Mouse (Mus musculus) limb, embryonic 13.5 days (tissue): ENCODE data around the gene Nedd8. TPM values are rescaled to one million over a fixed set of nuclear protein-coding genes. Genes with fewer than 3 reads are reported as not detected.

Experiments
- ATAC-seq: fragments of 200-750 bp; cut with Nextera tagmentation; 2 replicates; pipeline ENCODE4 v1.8.0; 2017; ENCODE audit warnings: low read depth, moderate number of reproducible peaks, moderate TSS enrichment; ENCODE audit not compliant: low FRiP score
- H3K27ac ChIP-seq: fragments of 300-500 bp; sonication (generic); 2 replicates; pipeline ENCODE4 v1.5.1; 2015; ENCODE audit warnings: inconsistent platforms, mild to moderate bottlenecking, moderate library complexity
- H3K27me3 ChIP-seq: fragments of 300-500 bp; sonication (generic); 2 replicates; pipeline ENCODE4 v1.6.1; 2015; ENCODE audit warnings: mild to moderate bottlenecking, inconsistent platforms
- H3K36me3 ChIP-seq: fragments of 300-500 bp; sonication (generic); 2 replicates; pipeline ENCODE4 v1.6.1; 2015; ENCODE audit warnings: inconsistent platforms, mild to moderate bottlenecking, moderate library complexity
- H3K4me1 ChIP-seq: fragments of 300-500 bp; sonication (generic); 2 replicates; pipeline ENCODE4 v1.6.1; 2015; ENCODE audit warnings: inconsistent platforms
- H3K4me2 ChIP-seq: fragments of 300-500 bp; sonication (generic); replicated peaks from 2 replicates; pipeline ENCODE4 v1.6.1; 2015; ENCODE audit warnings: inconsistent platforms, mild to moderate bottlenecking, moderate library complexity
- H3K4me3 ChIP-seq: fragments of 300-500 bp; sonication (generic); 2 replicates; pipeline ENCODE4 v1.5.1; 2015; ENCODE audit warnings: moderate library complexity, mild to moderate bottlenecking, inconsistent platforms
- H3K9ac ChIP-seq: fragments of 300-500 bp; sonication (generic); 2 replicates; pipeline ENCODE4 v1.6.1; 2015; ENCODE audit warnings: mild to moderate bottlenecking, inconsistent platforms
- H3K9me3 ChIP-seq: fragments of 300-500 bp; sonication (generic); 2 replicates; pipeline ENCODE4 v1.6.1; 2016; ENCODE audit warnings: inconsistent platforms
- WGBS: fragments of 180-500 bp; shearing (Covaris S2); methylation state at CpG from one replicate; pipeline ENCODE4 v1.1.7; 2015; 5-methylcytosine and 5-hydroxymethylcytosine counted together
- polyA plus RNA-seq: library from polyadenylated mRNA; unstranded; fragments of >200 nt; fragmentation: Nextera tagmentation; extraction: Ambion mirVana; gene quantifications from 2 replicates; pipeline ENCODE4 v1.2.1, GENCODE M21; 2015

Nedd8 gene
- polyA plus RNA-seq, 1 experiment from 2014 or later = 624 TPM

DNA sequence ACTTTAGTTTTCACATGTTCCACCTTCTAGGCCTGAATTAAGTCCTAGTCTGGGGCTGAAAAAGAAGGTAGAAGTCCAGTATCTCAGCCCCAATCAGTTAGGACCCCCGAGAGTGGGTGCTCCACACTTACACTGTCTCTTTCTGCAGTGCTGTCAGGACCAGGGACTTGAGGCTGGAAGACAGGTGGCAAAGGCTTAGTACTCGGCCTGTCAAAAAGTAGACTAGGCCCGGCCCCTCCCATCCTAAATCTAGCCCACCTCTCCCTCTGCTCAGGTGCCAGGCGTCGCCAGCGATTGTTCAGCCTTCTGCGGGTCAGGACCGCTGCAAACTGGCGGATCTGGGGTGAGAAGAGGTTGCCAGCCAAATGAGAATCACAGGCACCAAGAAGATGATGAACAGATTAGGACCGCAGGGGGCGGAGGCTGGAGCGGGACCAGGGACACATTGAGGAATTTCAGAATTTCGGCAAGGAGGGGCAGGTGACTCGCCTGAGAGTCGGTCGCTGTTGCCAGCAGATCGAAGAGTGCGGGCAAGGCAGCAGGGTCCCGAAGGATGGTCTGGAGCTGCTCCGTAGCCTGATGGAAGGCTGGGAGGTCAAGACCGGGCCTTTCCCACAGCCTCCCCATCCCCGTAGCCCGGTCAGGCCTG, 36.9 kb downstream of the Nedd8 start:
- H3K4me1 ChIP-seq = peaks cover 17% of the 10 kb centered on the region
- peak overlapping the region; percentile 77 for H3K27ac ChIP-seq
- 2% methylated on average over 23 of the region's 23 CpGs for WGBS
- no peaks in the 10 kb centered on the region for H3K27me3 ChIP-seq
- H3K4me2 ChIP-seq = peak overlapping the region; percentile 92
- peak overlapping the region; percentile 76 for H3K4me3 ChIP-seq
- peaks cover 81% of the 10 kb centered on the region for H3K36me3 ChIP-seq
- H3K9ac ChIP-seq = peak overlapping the region; percentile 84
- no peaks in the 10 kb centered on the region for H3K9me3 ChIP-seq
- peak; percentile 48 for ATAC-seq

DNA sequence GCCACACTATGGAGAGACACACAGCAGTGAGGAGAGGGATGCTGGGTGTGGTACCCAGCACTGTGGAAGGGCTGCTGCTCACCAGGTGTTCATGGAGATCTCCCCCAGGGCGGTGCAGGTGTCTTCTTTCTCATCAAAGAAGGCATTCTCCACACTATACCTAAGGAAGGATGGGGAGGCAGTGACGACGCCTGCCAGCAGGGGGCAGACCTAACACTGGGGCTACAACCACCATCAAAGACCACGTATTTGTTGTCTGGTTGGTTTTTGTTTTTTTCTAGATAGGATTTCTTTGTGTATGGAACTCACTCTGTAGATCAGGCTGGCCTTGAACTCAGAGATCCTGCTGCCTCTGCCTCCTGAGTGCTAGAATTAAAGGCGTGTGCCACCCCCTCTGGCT, 42.6 kb downstream of the Nedd8 start:
- 47% methylated on average over 5 of the region's 5 CpGs for WGBS
- Histone ChIP-seq H3K4me1 (peaks cover 5% of the 10 kb centered on the region), H3K27me3 (no peaks in the 10 kb centered on the region), H3K27ac (no peak overlapping the region), H3K36me3 (peaks cover 99% of the 10 kb centered on the region), H3K9me3 (no peaks in the 10 kb centered on the region), H3K4me3 (no peak overlapping the region), H3K4me2 (no peak overlapping the region), H3K9ac (no peak overlapping the region)
- no peak for ATAC-seq

- Histone ChIP-seq H3K4me3 (no peak overlapping the region), H3K4me2 (no peak overlapping the region), H3K36me3 (peaks cover 98% of the 10 kb centered on the region), H3K9ac (no peak overlapping the region), H3K4me1 (no peaks in the 10 kb centered on the region), H3K9me3 (no peaks in the 10 kb centered on the region), H3K27me3 (no peaks in the 10 kb centered on the region), H3K27ac (no peak overlapping the region)
- 74% methylated on average over 27 of the region's 27 CpGs for WGBS
- ATAC-seq = no peak
Measured at GRCm38 (mm10) chr14:55628077-55628827, 43.7 kb downstream of the Nedd8 start.

- WGBS = 49% methylated on average over 22 of the region's 22 CpGs
- ATAC-seq = no peak
- H3K36me3 ChIP-seq = peaks cover 7% of the 10 kb centered on the region
- H3K4me1 ChIP-seq = peaks cover 6% of the 10 kb centered on the region; the same call in 1 of the 2 replicates
- peak overlapping the region; percentile 34 for H3K4me3 ChIP-seq
- peak overlapping the region; percentile 43 for H3K9ac ChIP-seq
- no peaks in the 10 kb centered on the region; the same call in 1 of the 2 replicates for H3K27me3 ChIP-seq
- H3K9me3 ChIP-seq = no peaks in the 10 kb centered on the region
- H3K27ac ChIP-seq = no peak overlapping the region
- H3K4me2 ChIP-seq = peak overlapping the region; percentile 58
Measured at GRCm38 (mm10) chr14:55618486-55619195, 53.3 kb downstream of the Nedd8 start.

GRCm38 (mm10) chr14:55617822-55618221, 54.1 kb downstream of the Nedd8 start, which contains the start of gene Rec8:
Gene Rec8 (plus strand): TSS chr14:55618037.
- no peak within 1 kb of the TSS for H3K27ac ChIP-seq
- H3K4me2 ChIP-seq = peak within 1 kb of the TSS; percentile 58
- H3K9me3 ChIP-seq = no peaks in the 10 kb centered on the region
- peak within 1 kb of the TSS; percentile 43 for H3K9ac ChIP-seq
- peak within 1 kb of the TSS; percentile 34 for H3K4me3 ChIP-seq
- H3K27me3 ChIP-seq = no peaks in the 10 kb centered on the region; the same call in 1 of the 2 replicates
- ATAC-seq = peak; percentile 79
- 16% methylated on average over 21 of the region's 21 CpGs for WGBS
- H3K4me1 ChIP-seq = peaks cover 6% of the 10 kb centered on the region; the same call in 1 of the 2 replicates
- H3K36me3 ChIP-seq = 0 out of 2 replicates have a peak, but pooled peaks cover 3% of the 10 kb centered on the region

DNA sequence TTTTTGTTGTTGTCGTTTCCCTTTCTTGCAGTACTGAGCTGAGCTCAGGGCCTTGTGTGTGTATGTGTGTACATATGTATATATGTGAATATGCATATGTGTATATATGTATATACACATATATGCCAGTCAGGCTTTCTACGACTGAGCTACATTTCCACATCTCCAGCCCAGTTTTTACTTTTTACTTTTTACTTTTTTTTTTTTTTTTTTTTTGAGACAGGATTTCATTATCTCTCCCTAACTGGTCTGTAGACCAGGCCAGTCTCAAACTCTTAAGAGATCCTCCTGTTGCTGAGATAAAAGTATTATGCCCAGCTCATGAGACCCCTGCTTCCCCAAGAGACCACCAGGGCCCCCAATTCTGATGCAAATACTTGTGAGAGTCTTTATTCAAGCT, 55.1 kb downstream of the Nedd8 start:
- no peak overlapping the region for H3K9ac ChIP-seq
- no peak overlapping the region for H3K4me3 ChIP-seq
- ATAC-seq = no peak
- H3K9me3 ChIP-seq = no peaks in the 10 kb centered on the region
- H3K27me3 ChIP-seq = no peaks in the 10 kb centered on the region; the same call in 1 of the 2 replicates
- no peak overlapping the region for H3K27ac ChIP-seq
- H3K4me1 ChIP-seq = peaks cover 6% of the 10 kb centered on the region; the same call in 1 of the 2 replicates
- no peaks in the 10 kb centered on the region for H3K36me3 ChIP-seq
- 82% methylated on average over 2 of the region's 2 CpGs for WGBS
- no peak overlapping the region for H3K4me2 ChIP-seq

DNA sequence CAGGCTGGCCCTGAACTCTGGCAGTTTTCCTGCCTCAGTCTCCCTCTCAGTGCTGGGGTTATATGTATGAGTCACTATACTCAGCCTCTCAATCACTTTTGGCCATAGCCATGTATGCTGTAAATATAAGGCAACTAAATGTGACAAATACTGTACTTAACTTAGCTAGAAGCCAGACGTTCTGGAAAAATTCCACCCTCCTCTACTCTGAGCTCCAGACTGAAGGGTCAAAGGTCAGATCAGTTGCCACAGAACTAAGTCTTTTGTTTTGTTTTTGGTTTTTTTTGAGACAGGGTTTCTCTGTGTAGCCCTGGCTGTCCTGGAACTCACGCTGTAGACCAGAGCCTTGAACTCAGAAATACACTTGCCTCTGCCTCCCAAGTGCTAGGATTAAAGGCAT, 56.0 kb downstream of the Nedd8 start:
- no peaks in the 10 kb centered on the region; the same call in 1 of the 2 replicates for H3K27me3 ChIP-seq
- no peaks in the 10 kb centered on the region for H3K36me3 ChIP-seq
- no peaks in the 10 kb centered on the region for H3K9me3 ChIP-seq
- no peak overlapping the region for H3K27ac ChIP-seq
- H3K9ac ChIP-seq = no peak overlapping the region
- H3K4me1 ChIP-seq = peaks cover 6% of the 10 kb centered on the region; the same call in 1 of the 2 replicates
- WGBS = 49% methylated on average over 2 of the region's 2 CpGs
- no peak for ATAC-seq
- no peak overlapping the region for H3K4me3 ChIP-seq
- no peak overlapping the region for H3K4me2 ChIP-seq

GRCm38 (mm10) chr14:55614565-55615178, 57.3 kb downstream of the Nedd8 start:
- no peak overlapping the region for H3K4me3 ChIP-seq
- 83% methylated on average over 7 of the region's 7 CpGs for WGBS
- peaks cover 6% of the 10 kb centered on the region; the same call in 1 of the 2 replicates for H3K4me1 ChIP-seq
- H3K9me3 ChIP-seq = no peaks in the 10 kb centered on the region
- H3K9ac ChIP-seq = no peak overlapping the region
- no peak overlapping the region for H3K4me2 ChIP-seq
- ATAC-seq = no peak
- H3K36me3 ChIP-seq = peaks cover 5% of the 10 kb centered on the region; the same call in 1 of the 2 replicates
- H3K27ac ChIP-seq = no peak overlapping the region
- H3K27me3 ChIP-seq = no peaks in the 10 kb centered on the region; the same call in 1 of the 2 replicates

GRCm38 (mm10) chr14:55613346-55613745, 58.6 kb downstream of the Nedd8 start:
- WGBS = 76% methylated on average over 6 of the region's 6 CpGs
- Histone ChIP-seq H3K4me2 (no peak overlapping the region), H3K4me3 (no peak overlapping the region), H3K4me1 (no peaks in the 10 kb centered on the region), H3K27me3 (no peaks in the 10 kb centered on the region), H3K9me3 (no peaks in the 10 kb centered on the region), H3K9ac (no peak overlapping the region), H3K27ac (no peak overlapping the region), H3K36me3 (peaks cover 18% of the 10 kb centered on the region)
- no peak for ATAC-seq
